Mouse (Mus musculus): ENCODE results near the gene Per1.

- TF ChIP-seq CTCF (IDR thresholded peaks at IDR 0.05) = no peak
- TF ChIP-seq EP300 (IDR thresholded peaks at IDR 0.05) = no peak
Observed at GRCm38 (mm10) chr11:69111865-69112264, 16.8 kb downstream of the Per1 start.
